Mouse (Mus musculus) midbrain, embryonic 15.5 days (tissue): ENCODE results near the gene Fam222b. TPM values are rescaled to one million over a fixed set of nuclear protein-coding genes. Genes with fewer than 3 reads are reported as not detected.
A peak's percentile ranks its signal among the peaks of the same experiment; 100 is the strongest.
"Not testable (repeated sequence)": the region's sequence is repeated elsewhere in the genome, so short reads cannot be mapped to it uniquely, and the experiment has no call there.

Experiments
- ATAC-seq: fragments of 200-750 bp; cut with Nextera tagmentation; replicated peaks from 2 replicates; pipeline ENCODE4 v1.8.0; 2017; ENCODE audit warnings: moderate TSS enrichment
- H3K27ac ChIP-seq: fragments of 300-500 bp; sonication (generic); 2 replicates; pipeline ENCODE4 v1.5.1; 2015; ENCODE audit warnings: mild to moderate bottlenecking, inconsistent platforms
- H3K27me3 ChIP-seq: fragments of 300-500 bp; sonication (generic); replicated peaks from 2 replicates; pipeline ENCODE4 v1.6.1; 2015; ENCODE audit warnings: inconsistent platforms
- H3K36me3 ChIP-seq: fragments of 300-500 bp; sonication (generic); replicated peaks from 2 replicates; pipeline ENCODE4 v1.6.1; 2015; ENCODE audit warnings: inconsistent platforms
- H3K4me1 ChIP-seq: fragments of 300-500 bp; sonication (generic); 2 replicates; pipeline ENCODE4 v1.6.1; 2015; ENCODE audit warnings: inconsistent platforms
- H3K4me2 ChIP-seq: fragments of 300-500 bp; sonication (generic); 2 replicates; pipeline ENCODE4 v1.6.1; 2015; ENCODE audit warnings: inconsistent platforms, mild to moderate bottlenecking, moderate library complexity
- H3K4me3 ChIP-seq: fragments of 300-500 bp; sonication (generic); 2 replicates; pipeline ENCODE4 v1.5.1; 2015; ENCODE audit warnings: mild to moderate bottlenecking, inconsistent platforms
- H3K9ac ChIP-seq: fragments of 300-500 bp; sonication (generic); 2 replicates; pipeline ENCODE4 v1.6.1; 2015; ENCODE audit warnings: mild to moderate bottlenecking, inconsistent platforms
- H3K9me3 ChIP-seq: fragments of 300-500 bp; sonication (generic); 2 replicates; pipeline ENCODE4 v1.6.1; 2016; ENCODE audit warnings: inconsistent platforms
- WGBS: fragments of 180-500 bp; shearing (Covaris S2); methylation state at CpG from one replicate; pipeline ENCODE4 v1.1.7; 2015; ENCODE audit warnings: mixed read lengths; 5-methylcytosine and 5-hydroxymethylcytosine counted together
- polyA plus RNA-seq: library from polyadenylated mRNA; unstranded; fragments of >200 nt; fragmentation: Nextera tagmentation; extraction: Ambion mirVana; gene quantifications from 2 replicates; pipeline ENCODE4 v1.2.1, GENCODE M21; 2015

Fam222b gene
- polyA plus RNA-seq, 1 experiment from 2014 or later: 33.4 TPM

- ATAC-seq: no peak
- no peaks in the 10 kb centered on the region for H3K27me3 ChIP-seq
- H3K4me1 ChIP-seq: peaks cover 57% of the 10 kb centered on the region
- H3K36me3 ChIP-seq: peaks cover 17% of the 10 kb centered on the region
- H3K4me3 ChIP-seq: no peak overlapping the region
- H3K27ac ChIP-seq: no peak overlapping the region
- no peak overlapping the region for H3K4me2 ChIP-seq
- H3K9ac ChIP-seq: no peak overlapping the region
- WGBS: 85% methylated on average over 6 of the region's 6 CpGs
- no peaks in the 10 kb centered on the region for H3K9me3 ChIP-seq
Observed at GRCm38 (mm10) chr11:78180081-78180761, 85.8 kb downstream of the Fam222b start.

GRCm38 (mm10) chr11:78181830-78182357 is 87.4 kb downstream of the Fam222b start:
- no peak overlapping the region for H3K27ac ChIP-seq
- peak overlapping the region; percentile 69 for H3K4me2 ChIP-seq
- no peaks in the 10 kb centered on the region for H3K27me3 ChIP-seq
- H3K4me3 ChIP-seq: peak overlapping the region; percentile 81
- no peaks in the 10 kb centered on the region for H3K9me3 ChIP-seq
- ATAC-seq: no peak
- H3K4me1 ChIP-seq: peaks cover 48% of the 10 kb centered on the region
- peaks cover 17% of the 10 kb centered on the region for H3K36me3 ChIP-seq
- peak overlapping the region; percentile 92; the same call in 1 of the 2 replicates for H3K9ac ChIP-seq
- WGBS: 57% methylated on average over 2 of the region's 2 CpGs

DNA sequence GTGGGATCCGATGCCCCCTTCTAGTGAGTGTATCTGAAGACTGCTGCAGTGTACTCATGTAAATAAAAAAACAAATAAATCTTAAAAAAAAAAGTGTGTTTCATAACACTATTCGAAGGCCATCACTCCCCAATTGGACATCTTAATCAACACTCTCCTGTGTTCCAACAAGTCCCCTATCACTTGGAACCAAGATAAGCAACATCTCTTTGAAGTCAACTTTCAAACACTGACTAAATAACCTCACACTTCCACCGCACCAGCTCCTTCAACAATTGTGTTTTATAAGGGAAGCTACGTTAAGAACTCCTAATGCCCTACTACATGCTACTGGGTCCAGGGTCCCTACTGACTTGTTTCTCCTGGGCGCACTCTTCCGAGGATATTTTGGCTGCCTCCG is 88.0 kb downstream of the Fam222b start:
- H3K9ac ChIP-seq: peak overlapping the region; percentile 92
- H3K9me3 ChIP-seq: no peaks in the 10 kb centered on the region
- H3K4me2 ChIP-seq: peak overlapping the region; percentile 69
- no peaks in the 10 kb centered on the region for H3K27me3 ChIP-seq
- 13% methylated on average over 7 of the region's 7 CpGs for WGBS
- no peak for ATAC-seq
- H3K4me1 ChIP-seq: peaks cover 43% of the 10 kb centered on the region
- H3K4me3 ChIP-seq: peak overlapping the region; percentile 81
- peak overlapping the region; percentile 96; the same call in 1 of the 2 replicates for H3K27ac ChIP-seq
- peaks cover 17% of the 10 kb centered on the region for H3K36me3 ChIP-seq

DNA sequence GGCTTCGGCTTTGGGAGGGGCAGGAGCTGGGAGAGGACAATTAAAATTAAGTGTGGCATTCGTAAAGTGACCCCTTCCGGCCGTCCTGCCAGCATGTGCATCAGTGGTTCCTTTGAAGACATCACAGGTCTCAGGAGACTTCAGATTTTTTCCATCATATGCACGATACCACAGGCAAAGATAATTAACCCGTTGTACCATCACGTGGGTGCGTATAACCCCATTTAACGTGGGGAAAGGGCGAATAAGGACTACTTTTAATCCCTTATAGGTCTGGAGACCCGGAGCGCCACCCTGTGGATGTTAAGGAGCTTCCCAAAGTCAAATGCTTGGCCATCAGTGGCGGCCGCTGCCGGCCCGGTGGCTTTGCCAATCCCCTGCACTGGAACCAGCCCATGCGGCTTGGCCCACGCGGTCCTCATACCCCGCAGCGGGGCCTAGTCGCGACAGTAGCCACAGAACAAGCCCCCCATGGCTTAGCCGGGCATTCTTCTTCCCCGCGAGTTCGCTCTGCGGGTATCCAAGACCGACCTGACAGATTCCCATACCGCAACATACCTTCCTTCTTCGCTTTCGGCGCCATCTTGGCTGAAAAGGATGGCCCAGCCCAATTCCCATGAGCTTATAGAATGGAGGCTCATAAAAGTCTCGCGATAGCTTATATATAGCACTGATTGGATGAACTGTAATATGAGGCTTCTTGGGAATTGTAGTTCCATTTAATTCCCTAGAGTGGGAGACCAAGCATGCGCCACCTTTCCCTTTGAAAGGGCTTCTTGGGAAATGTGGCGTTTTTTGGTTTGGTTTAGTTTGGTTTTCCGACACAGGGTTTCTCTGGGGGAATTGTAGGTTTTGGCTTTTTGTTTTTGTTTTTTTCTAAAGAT is 88.7 kb downstream of the Fam222b start, which contains the start of gene Rpl23a:
Gene Rpl23a, minus strand, starts transcription at position 624 of the 884 bp plus-strand sequence.
- H3K36me3 ChIP-seq: peaks cover 17% of the 10 kb centered on the region
- peak; percentile 95 for ATAC-seq
- H3K9ac ChIP-seq: peak within 1 kb of the TSS; percentile 92
- WGBS: under 1% methylated on average over 38 of the region's 38 CpGs
- H3K4me1 ChIP-seq: peaks cover 41% of the 10 kb centered on the region
- no peaks in the 10 kb centered on the region for H3K27me3 ChIP-seq
- no peaks in the 10 kb centered on the region for H3K9me3 ChIP-seq
- peak within 1 kb of the TSS; percentile 96 for H3K27ac ChIP-seq
- H3K4me3 ChIP-seq: peak within 1 kb of the TSS; percentile 81
- peak within 1 kb of the TSS; percentile 69 for H3K4me2 ChIP-seq

GRCm38 (mm10) chr11:78183884-78184514 is 89.5 kb downstream of the Fam222b start:
- no peaks in the 10 kb centered on the region for H3K27me3 ChIP-seq
- H3K9ac ChIP-seq: 0 out of 2 replicates have a peak overlapping the region, but pooled peaks have one; percentile 92
- peak; percentile 9; the same call in 1 of the 2 replicates for ATAC-seq
- no peaks in the 10 kb centered on the region for H3K9me3 ChIP-seq
- peaks cover 17% of the 10 kb centered on the region for H3K36me3 ChIP-seq
- peaks cover 34% of the 10 kb centered on the region for H3K4me1 ChIP-seq
- WGBS: 57% methylated on average over 10 of the region's 10 CpGs
- H3K27ac ChIP-seq: peak overlapping the region; percentile 96
- peak overlapping the region; percentile 69 for H3K4me2 ChIP-seq
- peak overlapping the region; percentile 81 for H3K4me3 ChIP-seq

- WGBS: 94% methylated on average over 6 of the region's 6 CpGs
Observed at GRCm38 (mm10) chr11:78184702-78185101, 90.2 kb downstream of the Fam222b start.

DNA sequence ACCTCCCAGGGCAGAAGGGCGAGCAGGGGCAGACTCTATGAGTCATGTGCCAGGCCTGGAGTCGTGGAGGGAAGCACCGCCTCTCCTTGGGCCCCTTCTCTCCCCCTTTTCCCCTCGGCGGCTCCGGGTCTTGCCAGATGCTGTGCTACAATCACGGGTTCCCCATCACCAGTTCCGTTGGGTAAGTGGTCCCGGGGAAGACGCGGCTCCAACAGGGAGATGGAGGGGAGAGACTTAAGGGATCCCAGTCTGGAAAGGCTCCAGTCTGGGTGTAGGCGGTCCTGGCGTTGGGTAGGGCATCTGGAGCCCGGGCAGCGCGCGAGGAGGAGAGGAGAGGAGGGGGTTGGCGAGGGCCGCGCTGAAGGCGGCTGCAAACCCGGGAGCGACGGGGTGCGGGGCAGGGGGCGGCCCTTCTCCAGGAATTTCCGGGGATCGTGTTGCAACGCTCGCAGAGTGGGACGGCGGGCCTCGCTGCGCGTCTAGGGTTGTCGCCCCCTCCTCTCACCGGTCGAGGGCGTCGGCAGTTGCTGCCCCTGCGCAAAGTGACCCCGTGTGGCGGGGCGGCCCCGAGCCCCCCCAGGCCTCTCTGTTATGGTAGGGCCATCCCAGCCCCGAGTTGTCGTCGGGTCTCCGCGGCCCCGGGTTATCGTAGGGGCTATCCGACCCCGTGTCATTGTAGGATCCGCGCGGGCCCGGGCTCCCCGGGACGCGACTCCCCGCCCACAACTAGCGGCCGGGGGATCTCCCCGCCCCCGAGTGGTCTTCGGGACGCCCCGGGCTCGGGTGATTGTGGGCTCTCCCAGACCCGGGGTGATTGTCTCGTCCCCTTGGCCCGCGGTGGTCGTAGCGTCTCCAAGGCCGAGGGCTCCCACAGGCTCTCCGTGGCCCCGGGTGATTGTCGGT is 94.1 kb downstream of the Fam222b start, which contains the start of gene Rab34:
Gene Rab34, plus strand, starts transcription at position 100 of the 903 bp plus-strand sequence.
- Histone ChIP-seq H3K27me3 (no peaks in the 10 kb centered on the region), H3K27ac (peak within 1 kb of the TSS; percentile 91), H3K4me3 (peak within 1 kb of the TSS; percentile 69), H3K9me3 (no peaks in the 10 kb centered on the region), H3K36me3 (peaks cover 17% of the 10 kb centered on the region), H3K9ac (peak within 1 kb of the TSS; percentile 82), H3K4me2 (peak within 1 kb of the TSS; percentile 68), H3K4me1 (peaks cover 25% of the 10 kb centered on the region)
- WGBS: under 1% methylated on average over 79 of the region's 80 CpGs
- peak; percentile 84 for ATAC-seq

More at GRCm38 (mm10) chr11:78184702-78185101, 90.2 kb downstream of the Fam222b start:
- not testable (repeated sequence) for H3K27me3 ChIP-seq, H3K9me3 ChIP-seq, H3K27ac ChIP-seq, ATAC-seq, H3K4me3 ChIP-seq, H3K9ac ChIP-seq, H3K4me2 ChIP-seq
- Histone ChIP-seq H3K4me1 (peaks cover 31% of the 10 kb centered on the region), H3K36me3 (peaks cover 15% of the 10 kb centered on the region)

- WGBS: under 1% methylated on average over 42 of the region's 42 CpGs
- Histone ChIP-seq H3K9me3 (no peaks in the 10 kb centered on the region), H3K4me3 (peak overlapping the region; percentile 69), H3K36me3 (peaks cover 17% of the 10 kb centered on the region), H3K27me3 (no peaks in the 10 kb centered on the region), H3K27ac (peak overlapping the region; percentile 91), H3K4me2 (peak overlapping the region; percentile 68), H3K4me1 (peaks cover 21% of the 10 kb centered on the region), H3K9ac (peak overlapping the region; percentile 82)
- peak; percentile 80 for ATAC-seq
Observed at GRCm38 (mm10) chr11:78189234-78190040, 95.0 kb downstream of the Fam222b start.

DNA sequence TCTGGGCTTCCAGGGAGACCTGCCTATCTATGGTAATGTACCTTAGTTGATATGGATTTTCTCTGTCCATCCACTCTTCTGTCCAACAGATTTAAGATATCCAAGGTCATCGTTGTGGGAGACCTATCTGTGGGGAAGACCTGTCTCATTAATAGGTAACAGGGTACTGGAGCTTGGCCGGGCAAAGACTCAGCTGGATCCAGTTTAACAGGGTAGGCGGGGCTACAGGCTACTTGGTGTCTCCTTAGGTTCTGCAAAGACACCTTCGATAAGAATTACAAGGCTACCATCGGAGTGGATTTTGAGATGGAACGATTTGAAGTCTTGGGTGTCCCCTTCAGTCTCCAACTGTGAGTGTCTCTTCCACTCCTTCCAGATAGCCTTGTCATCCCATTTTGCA is 95.6 kb downstream of the Fam222b start:
- Histone ChIP-seq H3K27ac (peak overlapping the region; percentile 91), H3K36me3 (peaks cover 17% of the 10 kb centered on the region), H3K9me3 (no peaks in the 10 kb centered on the region), H3K4me2 (peak overlapping the region; percentile 68), H3K4me3 (peak overlapping the region; percentile 69), H3K27me3 (no peaks in the 10 kb centered on the region), H3K4me1 (peaks cover 27% of the 10 kb centered on the region), H3K9ac (no peak overlapping the region)
- WGBS: 80% methylated on average over 6 of the region's 6 CpGs
- no peak for ATAC-seq

- peaks cover 22% of the 10 kb centered on the region for H3K4me1 ChIP-seq
- H3K4me2 ChIP-seq: no peak within 1 kb of the TSS
- no peak within 1 kb of the TSS for H3K4me3 ChIP-seq
- H3K9me3 ChIP-seq: no peaks in the 10 kb centered on the region
- no peaks in the 10 kb centered on the region for H3K27me3 ChIP-seq
- WGBS: 91% methylated on average over 1 of the region's 1 CpGs
- peaks cover 17% of the 10 kb centered on the region for H3K36me3 ChIP-seq
- ATAC-seq: no peak
- H3K9ac ChIP-seq: no peak within 1 kb of the TSS
- H3K27ac ChIP-seq: no peak within 1 kb of the TSS
Observed at GRCm38 (mm10) chr11:78193113-78193512, 98.7 kb downstream of the Fam222b start, which contains the start of gene Proca1. Gene Proca1, plus strand, starts transcription at chr11:78193392.
